8 mouse cellular contexts compared by ENCODE assay signal in the genomic region with DNA sequence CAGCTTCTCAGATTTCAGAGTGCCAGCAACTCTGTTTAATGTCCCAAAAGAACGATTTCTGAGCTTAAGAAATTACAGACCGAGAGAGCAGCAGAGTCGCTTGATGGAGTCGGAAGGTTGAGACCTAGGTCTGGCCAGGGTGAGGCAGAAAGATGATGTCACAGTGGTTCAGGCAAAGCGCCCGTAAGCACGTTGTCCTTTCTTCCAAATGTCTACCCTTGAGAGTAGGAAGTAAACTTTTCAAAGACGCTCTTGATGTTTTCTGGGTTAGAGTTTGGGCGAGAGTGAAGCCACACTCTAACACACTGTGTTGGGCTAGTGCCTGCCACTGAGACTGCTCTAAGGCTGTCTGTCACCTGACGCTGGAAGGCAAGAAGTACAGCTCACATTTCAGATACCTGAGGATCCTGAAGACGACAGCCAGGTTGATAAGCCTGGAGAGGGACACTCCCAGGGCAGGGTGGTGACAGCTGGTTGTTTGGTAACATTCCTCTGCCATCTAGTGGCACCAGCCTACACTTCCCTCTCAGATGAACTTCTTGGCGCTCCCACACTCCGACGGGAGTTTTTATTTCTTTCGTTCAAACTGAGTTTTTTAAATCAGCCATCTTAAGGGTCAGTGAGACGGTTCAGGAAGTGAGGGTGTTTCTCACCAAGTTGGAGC. TPM values are rescaled to one million over a fixed set of nuclear protein-coding genes. Genes with fewer than 3 reads are reported as not detected.
DNase-seq lines count a peak whose midpoint lies in the region; ATAC-seq lines count a peak whose summit lies in the region.

No protein-coding gene starts in this region.

- H3K9me3 ChIP-seq in forebrain, embryonic 10.5 days, result no peaks in the 10 kb centered on the region
- no peaks in the 10 kb centered on the region for H3K9me3 ChIP-seq in forebrain, embryonic 12.5 days
- no peaks in the 10 kb centered on the region for H3K9me3 ChIP-seq in embryonic facial prominence, embryonic 13.5 days
- no peaks in the 10 kb centered on the region for H3K9me3 ChIP-seq in heart, embryonic 16.5 days (replicated peaks; ENCODE audit: control insufficient read depth, low read length)
- no peaks in the 10 kb centered on the region for H3K9me3 ChIP-seq in stomach, embryonic 14.5 days (ENCODE audit: control insufficient read depth, low read depth, low read length)

- no peak for ATAC-seq in forebrain, embryonic 12.5 days (ENCODE audit: low FRiP score)
- ATAC-seq in embryonic facial prominence, embryonic 13.5 days (ENCODE audit: insufficient number of reproducible peaks, insufficient read depth, low FRiP score, low TSS enrichment, low read depth), result no peak
- ATAC-seq in heart, embryonic 16.5 days (replicated peaks; ENCODE audit: extremely low read depth, insufficient read depth, low FRiP score), result no peak
- peak; percentile 78 for ATAC-seq in megakaryocyte progenitor cell, adult 5-6 weeks (replicated peaks; ENCODE audit: poor library complexity)
- no peak; the same call in 1 of the 2 replicates for ATAC-seq in stomach, embryonic 14.5 days (ENCODE audit: insufficient number of reproducible peaks, insufficient read depth, low FRiP score, low read depth)

- H3K9ac ChIP-seq in forebrain, embryonic 12.5 days, result no peak overlapping the region
- H3K9ac ChIP-seq in embryonic facial prominence, embryonic 13.5 days, result no peak overlapping the region
- peak overlapping the region; percentile 39; the same call in 1 of the 2 replicates for H3K9ac ChIP-seq in heart, embryonic 16.5 days (ENCODE audit: low read length)
- H3K9ac ChIP-seq in stomach, embryonic 14.5 days (replicated peaks; ENCODE audit: low read depth, low read length), result no peak overlapping the region

- no peak overlapping the region for H3K4me2 ChIP-seq in forebrain, embryonic 12.5 days
- H3K4me2 ChIP-seq in embryonic facial prominence, embryonic 13.5 days, result peak overlapping the region; percentile 66
- peak overlapping the region; percentile 69 for H3K4me2 ChIP-seq in heart, embryonic 16.5 days (ENCODE audit: low read depth, low read length)
- peak overlapping the region; percentile 46; the same call in 1 of the 2 replicates for H3K4me2 ChIP-seq in stomach, embryonic 14.5 days (replicated peaks; ENCODE audit: low read depth, low read length)

- no peak overlapping the region for H3K4me3 ChIP-seq in forebrain, embryonic 10.5 days
- no peak overlapping the region for H3K4me3 ChIP-seq in forebrain, embryonic 12.5 days (replicated peaks)
- no peak overlapping the region; the same call in 1 of the 2 replicates for H3K4me3 ChIP-seq in embryonic facial prominence, embryonic 13.5 days
- no peak overlapping the region; the same call in 1 of the 2 replicates for H3K4me3 ChIP-seq in heart, embryonic 16.5 days (ENCODE audit: low read length)
- H3K4me3 ChIP-seq in stomach, embryonic 14.5 days (ENCODE audit: low read depth, low read length), result no peak overlapping the region

- H3K4me1 ChIP-seq in forebrain, embryonic 10.5 days, result peaks cover 41% of the 10 kb centered on the region
- peaks cover 30% of the 10 kb centered on the region for H3K4me1 ChIP-seq in forebrain, embryonic 12.5 days
- peaks cover 37% of the 10 kb centered on the region for H3K4me1 ChIP-seq in embryonic facial prominence, embryonic 13.5 days
- H3K4me1 ChIP-seq in heart, embryonic 16.5 days (ENCODE audit: control insufficient read depth, insufficient read depth, low read length), result peaks cover 33% of the 10 kb centered on the region
- H3K4me1 ChIP-seq in stomach, embryonic 14.5 days (ENCODE audit: control insufficient read depth, insufficient read depth, low read length), result no peaks in the 10 kb centered on the region; the same call in 1 of the 2 replicates

- WGBS in forebrain, embryonic 10.5 days, result 50% methylated on average over 16 of the region's 16 CpGs
- WGBS in forebrain, embryonic 12.5 days, result 52% methylated on average over 16 of the region's 16 CpGs
- WGBS in embryonic facial prominence, embryonic 13.5 days, result 31% methylated on average over 16 of the region's 16 CpGs
- WGBS in heart, embryonic 16.5 days, result 23% methylated on average over 16 of the region's 16 CpGs
- WGBS in stomach, embryonic 14.5 days, result 20% methylated on average over 16 of the region's 16 CpGs

- H3K36me3 ChIP-seq in forebrain, embryonic 10.5 days (replicated peaks), result no peaks in the 10 kb centered on the region
- no peaks in the 10 kb centered on the region for H3K36me3 ChIP-seq in forebrain, embryonic 12.5 days (replicated peaks)
- no peaks in the 10 kb centered on the region for H3K36me3 ChIP-seq in embryonic facial prominence, embryonic 13.5 days
- H3K36me3 ChIP-seq in heart, embryonic 16.5 days (ENCODE audit: control insufficient read depth, insufficient read depth), result no peaks in the 10 kb centered on the region
- H3K36me3 ChIP-seq in stomach, embryonic 14.5 days (ENCODE audit: control insufficient read depth, insufficient read depth, low read length), result no peaks in the 10 kb centered on the region

- peaks cover 68% of the 10 kb centered on the region for H3K27me3 ChIP-seq in forebrain, embryonic 10.5 days (ENCODE audit: poor library complexity, severe bottlenecking)
- H3K27me3 ChIP-seq in forebrain, embryonic 12.5 days, result peaks cover 53% of the 10 kb centered on the region
- peaks cover 17% of the 10 kb centered on the region for H3K27me3 ChIP-seq in embryonic facial prominence, embryonic 13.5 days
- no peaks in the 10 kb centered on the region for H3K27me3 ChIP-seq in heart, embryonic 16.5 days (ENCODE audit: control insufficient read depth, insufficient read depth, low read length)
- no peaks in the 10 kb centered on the region for H3K27me3 ChIP-seq in stomach, embryonic 14.5 days (ENCODE audit: control insufficient read depth, insufficient read depth, low read length)

- DNase-seq in forebrain, embryonic 10.5 days (ENCODE audit: extremely low spot score, low spot score), result peak; percentile 33
- DNase-seq in T-cell, adult 2 months (ENCODE audit: low spot score), result peak; percentile 43
- DNase-seq in layer of hippocampus, adult 18-20 months (ENCODE audit: low spot score in 2 of 2), result peak; percentile 37 to 52

- no peak overlapping the region for H3K27ac ChIP-seq in forebrain, embryonic 10.5 days
- H3K27ac ChIP-seq in forebrain, embryonic 12.5 days, result no peak overlapping the region
- H3K27ac ChIP-seq in embryonic facial prominence, embryonic 13.5 days, result no peak overlapping the region
- no peak overlapping the region for H3K27ac ChIP-seq in heart, embryonic 16.5 days (ENCODE audit: low read length)
- no peak overlapping the region for H3K27ac ChIP-seq in stomach, embryonic 14.5 days (ENCODE audit: low read length)

RNA-seq across cellular contexts. Expression of a gene that starts 45.1 kb away (rescaled TPM):
- 14.2 and 14.4 TPM in 2 replicates for polyA plus RNA-seq in forebrain, embryonic 10.5 days (2016; fragmentation: Nextera tagmentation; extraction: Ambion mirVana)
- 25.8 and 25.9 TPM in 2 replicates for polyA plus RNA-seq in forebrain, embryonic 12.5 days (2016; fragmentation: Nextera tagmentation; extraction: Ambion mirVana)
- 24.8 and 27.7 TPM in 2 replicates for polyA plus RNA-seq in embryonic facial prominence, embryonic 13.5 days (2015; fragmentation: Nextera tagmentation; extraction: Ambion mirVana)
- 17.4 and 18.7 TPM in 2 replicates for polyA plus RNA-seq in heart, embryonic 16.5 days (2015; fragmentation: Nextera tagmentation; extraction: Ambion mirVana)
- total RNA-seq in layer of hippocampus, adult 18-20 months (2021), result 10 to 100 TPM; 51.0 to 51.4 TPM
- total RNA-seq in megakaryocyte progenitor cell, adult 5-6 weeks (2015), result 6.6 and 7.3 TPM in 2 replicates
- total RNA-seq in megakaryocyte progenitor cell, adult 5-6 weeks (2017), result 23.8 and 32.2 TPM in 2 replicates
- polyA plus RNA-seq in stomach, embryonic 14.5 days (2014; fragmentation: Nextera tagmentation; extraction: Ambion mirVana), result 25.4 and 27.1 TPM in 2 replicates

RNA-seq across cellular contexts. Expression of a gene that starts 49.2 kb away (rescaled TPM):
- polyA plus RNA-seq in forebrain, embryonic 10.5 days (2016; fragmentation: Nextera tagmentation; extraction: Ambion mirVana), result 0.48 and 0.49 TPM in 2 replicates
- polyA plus RNA-seq in forebrain, embryonic 12.5 days (2016; fragmentation: Nextera tagmentation; extraction: Ambion mirVana), result 0.27 and 0.32 TPM in 2 replicates
- 1.3 and 1.5 TPM in 2 replicates for polyA plus RNA-seq in embryonic facial prominence, embryonic 13.5 days (2015; fragmentation: Nextera tagmentation; extraction: Ambion mirVana)
- 0.32 and 0.44 TPM in 2 replicates for polyA plus RNA-seq in heart, embryonic 16.5 days (2015; fragmentation: Nextera tagmentation; extraction: Ambion mirVana)
- total RNA-seq in layer of hippocampus, adult 18-20 months (2021), result under 1 TPM; 0.37 to 0.71 TPM
- 0.17 TPM in 1 of 2 replicates, not detected in the other for total RNA-seq in megakaryocyte progenitor cell, adult 5-6 weeks (2015)
- total RNA-seq in megakaryocyte progenitor cell, adult 5-6 weeks (2017), result 0.04 TPM in 1 of 2 replicates, not detected in the other
- 1.8 and 1.9 TPM in 2 replicates for polyA plus RNA-seq in stomach, embryonic 14.5 days (2014; fragmentation: Nextera tagmentation; extraction: Ambion mirVana)

RNA-seq across cellular contexts. Expression of a gene that starts 54.9 kb away (rescaled TPM):
- polyA plus RNA-seq in forebrain, embryonic 10.5 days (2016; fragmentation: Nextera tagmentation; extraction: Ambion mirVana), result 0.07 and 0.21 TPM in 2 replicates
- 0.52 and 0.85 TPM in 2 replicates for polyA plus RNA-seq in forebrain, embryonic 12.5 days (2016; fragmentation: Nextera tagmentation; extraction: Ambion mirVana)
- 1.7 and 1.8 TPM in 2 replicates for polyA plus RNA-seq in embryonic facial prominence, embryonic 13.5 days (2015; fragmentation: Nextera tagmentation; extraction: Ambion mirVana)
- 2.7 and 4.2 TPM in 2 replicates for polyA plus RNA-seq in heart, embryonic 16.5 days (2015; fragmentation: Nextera tagmentation; extraction: Ambion mirVana)
- 10 to 100 TPM; 20.5 to 23.9 TPM for total RNA-seq in layer of hippocampus, adult 18-20 months (2021)
- total RNA-seq in megakaryocyte progenitor cell, adult 5-6 weeks (2015), result not detected in 2 replicates
- total RNA-seq in megakaryocyte progenitor cell, adult 5-6 weeks (2017), result 0.04 TPM in 1 of 2 replicates, not detected in the other
- 1.2 and 1.3 TPM in 2 replicates for polyA plus RNA-seq in stomach, embryonic 14.5 days (2014; fragmentation: Nextera tagmentation; extraction: Ambion mirVana)
